Mouse (Mus musculus): ENCODE data around the gene Lim2.

DNA sequence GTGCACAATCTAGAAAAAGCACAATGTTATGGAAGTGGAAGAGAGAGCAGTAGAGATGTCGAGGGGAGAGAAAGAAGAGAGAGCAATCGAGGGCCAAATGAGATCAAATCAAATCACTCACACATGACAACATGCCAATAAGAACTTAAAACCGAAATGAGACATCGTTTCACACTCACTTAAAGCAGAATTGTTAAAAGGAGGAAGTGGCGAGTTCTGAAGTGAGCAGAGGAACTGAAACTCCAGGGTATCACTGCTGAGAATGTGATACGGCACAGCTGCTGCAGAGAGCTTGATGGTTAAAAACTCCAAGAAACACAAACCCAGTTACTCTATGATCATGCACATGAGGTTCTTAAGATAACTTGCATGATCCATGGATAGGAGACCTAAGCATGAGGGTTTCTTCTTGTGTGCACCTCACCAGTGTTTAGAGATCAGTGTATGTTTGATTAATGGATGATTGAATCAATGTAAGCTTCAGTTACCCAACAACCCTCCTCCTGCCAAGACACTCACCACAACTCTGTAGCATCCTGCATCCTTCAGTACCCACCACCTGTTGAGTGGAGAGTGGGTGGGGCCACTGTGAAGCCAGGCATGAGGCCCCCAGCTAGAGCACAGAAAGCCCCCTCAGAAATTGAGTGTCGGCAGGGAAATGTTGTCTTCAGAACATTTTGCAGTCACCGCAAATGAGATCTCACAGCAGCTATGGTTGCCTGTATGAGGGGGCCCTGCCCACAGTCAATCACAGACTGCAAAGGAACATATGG, 34.9 kb upstream of the Lim2 start:
- no peak for TF ChIP-seq POLR2A (IDR thresholded peaks at IDR 0.05; ENCODE audit: borderline replicate concordance, control insufficient read depth, low read depth, low read length)
- TF ChIP-seq CTCF (IDR thresholded peaks at IDR 0.05; ENCODE audit: control insufficient read depth, insufficient read depth, low read length): no peak

Measured in bone marrow, adult 2 months (tissue).